ENCODE assay signal across 19 mouse cellular contexts in genomic region chr6:86899965-86900364, GRCm38 (mm10). TPM values are rescaled to one million over a fixed set of nuclear protein-coding genes. Genes with fewer than 3 reads are reported as not detected.
DNase-seq lines count a peak whose midpoint lies in the region; TF ChIP-seq lines count a peak whose summit lies in the region.
"Had no signal": no experiment of that assay in that cellular context is flagged by ENCODE, and none has a peak within 500 bp of the region (broad histone marks: within the 10 kb centered on the region; RNA-seq: fewer than 3 reads in every experiment).

No protein-coding gene starts in this region.

- no peak overlapping the region for H3K4me3 ChIP-seq in gastrocnemius, adult 2 months
- H3K4me3 ChIP-seq: embryonic facial prominence, embryonic 15.5 days; erythroblast, embryonic 14.5 days; forebrain, embryonic 15.5 days; heart, embryonic 10.5 days; hindbrain, embryonic 13.5 days had no signal

- no peaks in the 10 kb centered on the region for H3K27me3 ChIP-seq in splenic B cell, adult 2 months (ENCODE audit: control insufficient read depth, insufficient read depth, low read length, poor library complexity, severe bottlenecking)
- H3K27me3 ChIP-seq: embryonic facial prominence, embryonic 15.5 days; forebrain, embryonic 15.5 days; hindbrain, embryonic 13.5 days had no signal

- no peak for TF ChIP-seq CTCF in gastrocnemius, adult 2 months (IDR thresholded peaks at IDR 0.05)

- H3K27ac ChIP-seq in gastrocnemius, adult 2 months: peak overlapping the region; percentile 46
- H3K27ac ChIP-seq: embryonic facial prominence, embryonic 15.5 days; forebrain, embryonic 15.5 days; heart, embryonic 10.5 days; hindbrain, embryonic 13.5 days; hindbrain, postnatal 0 days had no signal

- no peak for DNase-seq in gastrocnemius, adult 2 months
- DNase-seq in gastrocnemius, postnatal 14 days: no peak
- DNase-seq in 416B (ENCODE audit: low read depth) (peak; percentile 32), NIH3T3 (ENCODE audit: low read depth) (peak; percentile 52)
- peak; percentile 55 for DNase-seq in splenic B cell, adult 2 months (ENCODE audit: low read depth, low spot score)
- DNase-seq in layer of hippocampus, postnatal 25 days (ENCODE audit: extremely low spot score in 1 of 2, low spot score in 1 of 2): no peak
- no peak for DNase-seq in testis, postnatal 14 days (ENCODE audit: low spot score)
- DNase-seq: adrenal gland, postnatal 14 days; cerebellum, adult 11-12 months; cerebellum, adult 9-10 months; gastrocnemius, postnatal 36 days; heart, adult 18-20 months; heart, postnatal 10 days had no signal

- intact Hi-C loops in gastrocnemius, adult 2 months (cut with DNase I): no loop called here
- intact Hi-C loops in gastrocnemius, postnatal 14 days (cut with DNase I; ENCODE audit: low total_unique reads): loop anchor here (2.0 kb wide), 1 partner anchor 43 kb away; no protein-coding TSS in a partner anchor

- H3K36me3 ChIP-seq in splenic B cell, adult 2 months (ENCODE audit: control insufficient read depth, insufficient read depth, low read length, poor library complexity, severe bottlenecking): no peaks in the 10 kb centered on the region
- H3K36me3 ChIP-seq: embryonic facial prominence, embryonic 15.5 days; forebrain, embryonic 15.5 days; hindbrain, embryonic 13.5 days had no signal

RNA-seq across cellular contexts. Expression of gene Aak1, which starts 50.6 kb away (rescaled TPM):
- 10 to 100 TPM; 32.0 to 44.5 TPM for total RNA-seq in gastrocnemius, adult 2 months (2021)
- 10 to 100 TPM; 27.8 to 30.8 TPM for total RNA-seq in gastrocnemius, postnatal 14 days (2021)
- 100 to 1,000 TPM; 399 to 433 TPM for total RNA-seq in layer of hippocampus, postnatal 25 days (2021)

Comparison
In these comparisons a context has a peak if more than half of its experiments do, and no peak if none do; other contexts are left out.
1. DNase-seq: peak in 416B (single experiment), NIH3T3 (single experiment) and splenic B cell, adult 2 months (single experiment); none in gastrocnemius, adult 2 months (single experiment), gastrocnemius, postnatal 14 days (single experiment), layer of hippocampus, postnatal 25 days (0 of 2) and testis, postnatal 14 days (single experiment).
2. RNA of gene Aak1, which starts 50.6 kb away (total RNA-seq): 399 to 433 TPM in layer of hippocampus, postnatal 25 days; 32.0 to 44.5 TPM in gastrocnemius, adult 2 months and 27.8 to 30.8 TPM in gastrocnemius, postnatal 14 days; every median in the first group is over 4 times any median in the second.